Mouse (Mus musculus): ENCODE results near the gene Lin7c.

GRCm38 (mm10) chr2:109891471-109891870 is 818 bp downstream of the Lin7c start:
- TF ChIP-seq CTCF (conservative IDR thresholded peaks at IDR 0.05; ENCODE audit: insufficient read depth, insufficient read length, low read depth, low read length) (no peak), POLR2A (IDR thresholded peaks at IDR 0.05; ENCODE audit: low read depth, low read length) (no peak)

All from kidney, adult 2 months (tissue).